Mouse (Mus musculus): ENCODE measurements at regions not wholly inside any gene's neighbourhood (a gene's known extent, or its start where the extent isn't known, plus 50 kb on each side); places are given as distances from the start of the nearest gene placed in this dataset.

DNA sequence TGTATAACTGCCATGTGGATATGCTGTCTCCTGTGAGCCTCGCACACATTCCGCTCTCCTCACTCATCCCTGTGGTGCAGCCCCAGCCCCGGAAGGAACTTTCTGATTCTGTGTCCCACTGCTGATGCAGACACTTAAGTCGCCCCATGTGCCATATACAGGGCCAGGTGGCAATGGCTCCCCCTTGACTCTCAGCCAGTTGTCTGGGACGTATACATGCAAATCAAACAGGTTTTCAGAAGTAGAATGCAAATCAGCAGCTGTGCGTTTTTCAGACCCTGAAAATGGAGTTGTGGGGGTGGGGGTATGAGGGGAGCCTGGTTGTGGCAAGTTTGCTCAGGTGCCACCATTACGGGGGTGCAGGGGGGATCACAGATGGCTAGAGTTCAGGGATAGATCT is 102.1 kb upstream of the Zdhhc25 start:
- TF ChIP-seq CTCF (IDR thresholded peaks at IDR 0.05; ENCODE audit: insufficient read depth, low read length) (no peak), POLR2A (IDR thresholded peaks at IDR 0.05; ENCODE audit: borderline replicate concordance, extremely low read depth, low read depth, low read length) (no peak)
